Mouse (Mus musculus) hindbrain, embryonic 16.5 days (tissue): ENCODE results near the gene Cd3eap. TPM values are rescaled to one million over a fixed set of nuclear protein-coding genes. Genes with fewer than 3 reads are reported as not detected.

Experiments used
- ATAC-seq: fragments of 200-750 bp; cut with Nextera tagmentation; 2 replicates; pipeline ENCODE4 v1.8.0; 2017; ENCODE audit warnings: moderate TSS enrichment, moderate library complexity
- H3K27ac ChIP-seq: fragments of 300-500 bp; sonication (generic); 2 replicates; pipeline ENCODE4 v1.5.1; 2014; ENCODE audit warnings: low read depth, mild to moderate bottlenecking, control low read depth, low read length, moderate library complexity
- H3K27me3 ChIP-seq: fragments of 300-500 bp; sonication (generic); replicated peaks from 2 replicates; pipeline ENCODE4 v1.6.1; 2014; ENCODE audit warnings: low read length; ENCODE audit not compliant: control insufficient read depth, insufficient read depth
- H3K36me3 ChIP-seq: fragments of 300-500 bp; sonication (generic); 2 replicates; pipeline ENCODE4 v1.6.1; 2014; ENCODE audit warnings: mild to moderate bottlenecking, low read length, moderate library complexity, mixed read lengths; ENCODE audit not compliant: control insufficient read depth, insufficient read depth
- H3K4me1 ChIP-seq: fragments of 300-500 bp; sonication (generic); 2 replicates; pipeline ENCODE4 v1.6.1; 2014; ENCODE audit warnings: low read depth, low read length; ENCODE audit not compliant: control insufficient read depth, insufficient read depth
- H3K4me2 ChIP-seq: fragments of 300-500 bp; sonication (generic); 2 replicates; pipeline ENCODE4 v1.6.1; 2014; ENCODE audit warnings: mild to moderate bottlenecking, low read length, control low read depth, moderate library complexity
- H3K4me3 ChIP-seq: fragments of 300-500 bp; sonication (generic); 2 replicates; pipeline ENCODE4 v1.5.1; 2014; ENCODE audit warnings: mild to moderate bottlenecking, low read length, control low read depth, moderate library complexity
- H3K9ac ChIP-seq: fragments of 300-500 bp; sonication (generic); 2 replicates; pipeline ENCODE4 v1.6.1; 2014; ENCODE audit warnings: low read depth, mild to moderate bottlenecking, control low read depth, low read length, moderate library complexity
- H3K9me3 ChIP-seq: fragments of 300-500 bp; sonication (generic); 2 replicates; pipeline ENCODE4 v1.6.1; 2014; ENCODE audit warnings: mild to moderate bottlenecking, low read length, moderate library complexity; ENCODE audit not compliant: control insufficient read depth
- WGBS: fragments of 180-500 bp; shearing (Covaris S2); extraction: QIAGEN DNeasy Blood & Tissue Kit; methylation state at CpG from one replicate; pipeline ENCODE4 v1.1.7; 2014; 5-methylcytosine and 5-hydroxymethylcytosine counted together
- polyA plus RNA-seq: library from polyadenylated mRNA; unstranded; fragments of >200 nt; fragmentation: Nextera tagmentation; extraction: Ambion mirVana; gene quantifications from 2 replicates; pipeline ENCODE4 v1.2.1, GENCODE M21; 2015

The Cd3eap gene
- polyA plus RNA-seq = 23.1 and 23.6 TPM in 2 replicates

DNA sequence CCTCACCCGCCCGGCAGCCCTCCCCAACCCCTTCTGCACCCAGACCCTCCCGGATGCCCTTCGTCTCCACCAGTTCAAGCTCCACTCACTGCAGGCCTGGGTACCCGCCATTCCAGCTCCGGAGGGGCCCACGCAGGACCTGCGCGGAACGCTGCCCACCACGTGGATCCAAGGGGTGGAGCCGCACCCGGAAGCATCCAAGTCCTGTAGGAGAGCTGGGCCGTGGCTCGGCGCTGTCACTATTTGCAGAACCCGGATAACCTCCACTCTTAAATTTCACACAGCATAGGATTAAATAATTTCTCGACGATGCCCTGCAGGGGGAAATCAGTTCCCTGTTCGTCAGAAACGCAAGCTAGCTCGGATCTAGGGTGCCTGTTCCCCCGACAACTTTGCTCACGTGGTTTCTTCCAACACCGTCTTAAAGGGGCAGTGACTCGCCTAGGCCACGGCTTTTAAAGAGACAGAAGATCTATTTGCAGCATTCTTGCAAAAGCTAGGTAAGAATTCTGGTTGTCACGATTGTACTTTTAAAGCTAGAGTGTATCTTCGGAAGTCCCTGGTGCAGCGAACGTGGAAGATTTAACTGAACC lies at the start of gene Cd3eap, which contains the start of gene Ppp1r13l:
Gene Cd3eap, minus strand, starts transcription at position 185 of the 593 bp plus-strand sequence.
Gene Ppp1r13l, plus strand, starts transcription at position 451 of the 593 bp plus-strand sequence.
- under 1% methylated on average over 31 of the region's 31 CpGs for WGBS
- peak within 1 kb of the TSS; percentile 75 for H3K4me3 ChIP-seq

DNA sequence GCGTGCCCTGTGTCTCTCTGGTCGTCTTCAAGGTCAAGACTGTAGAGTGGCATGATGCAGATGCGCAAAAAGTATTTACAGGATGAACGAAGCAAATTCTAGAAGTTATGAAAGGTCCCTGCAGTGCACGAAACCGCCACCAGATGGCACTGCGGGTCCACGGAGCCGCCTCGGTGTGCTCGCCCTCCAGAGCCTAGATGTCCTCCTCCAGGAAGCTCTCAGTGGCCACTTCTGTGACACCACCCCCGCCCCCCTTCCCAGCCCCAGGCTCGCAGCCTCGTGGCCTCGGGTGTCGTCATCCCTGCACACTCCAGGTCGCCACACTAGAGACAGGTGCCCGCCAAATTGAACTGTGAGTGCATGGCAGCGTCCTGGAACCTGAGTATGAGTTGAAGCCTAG lies 46.1 kb upstream of the Cd3eap start:
- H3K27me3 ChIP-seq = peaks cover 37% of the 10 kb centered on the region
- WGBS = 4% methylated on average over 19 of the region's 19 CpGs
- H3K9me3 ChIP-seq = no peaks in the 10 kb centered on the region
- ATAC-seq = peak; percentile 66
- no peak overlapping the region for H3K9ac ChIP-seq
- H3K4me3 ChIP-seq = no peak overlapping the region
- no peaks in the 10 kb centered on the region for H3K36me3 ChIP-seq
- no peak overlapping the region for H3K27ac ChIP-seq
- peak overlapping the region; percentile 40 for H3K4me2 ChIP-seq
- H3K4me1 ChIP-seq = peaks cover 9% of the 10 kb centered on the region

More for the DNA sequence above, at the start of gene Cd3eap, which contains the start of gene Ppp1r13l:
- Histone ChIP-seq H3K9ac (peak within 1 kb of the TSS; percentile 70), H3K27me3 (0 out of 2 replicates have a peak, but pooled peaks cover 2% of the 10 kb centered on the region), H3K4me2 (peak within 1 kb of the TSS; percentile 99), H3K4me1 (peaks cover 20% of the 10 kb centered on the region), H3K9me3 (no peaks in the 10 kb centered on the region), H3K36me3 (peaks cover 11% of the 10 kb centered on the region; the same call in 1 of the 2 replicates), H3K27ac (peak within 1 kb of the TSS; percentile 75)
- ATAC-seq = peak; percentile 87

DNA sequence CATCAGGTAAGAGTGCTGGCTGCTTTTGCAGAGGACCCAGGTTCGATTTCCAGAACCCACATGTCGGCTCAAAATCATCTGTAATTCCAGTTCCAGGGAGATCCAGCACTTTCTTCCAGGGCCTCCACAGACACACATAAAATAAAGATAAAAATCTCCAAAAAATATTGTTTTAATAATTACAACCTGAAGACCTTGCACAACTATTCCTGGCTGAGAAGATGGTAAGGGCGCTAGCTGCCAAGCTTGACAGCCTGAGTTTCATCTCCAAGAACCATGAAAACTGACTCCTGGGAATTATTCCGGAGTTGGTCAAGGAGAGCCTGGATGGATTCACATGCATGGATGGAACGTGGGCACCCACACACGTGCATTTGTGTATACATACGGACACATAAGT lies 45.2 kb upstream of the Cd3eap start, which contains the start of gene Ckm:
Gene Ckm, plus strand, starts transcription at position 301 of the 400 bp plus-strand sequence.
- peak within 1 kb of the TSS; percentile 55 for H3K4me3 ChIP-seq
- H3K4me1 ChIP-seq = peaks cover 12% of the 10 kb centered on the region
- H3K4me2 ChIP-seq = peak within 1 kb of the TSS; percentile 95
- peak within 1 kb of the TSS; percentile 66 for H3K9ac ChIP-seq
- no peak for ATAC-seq
- peaks cover 37% of the 10 kb centered on the region for H3K27me3 ChIP-seq
- H3K9me3 ChIP-seq = no peaks in the 10 kb centered on the region
- H3K36me3 ChIP-seq = no peaks in the 10 kb centered on the region
- no peak within 1 kb of the TSS for H3K27ac ChIP-seq
- 48% methylated on average over 7 of the region's 7 CpGs for WGBS

DNA sequence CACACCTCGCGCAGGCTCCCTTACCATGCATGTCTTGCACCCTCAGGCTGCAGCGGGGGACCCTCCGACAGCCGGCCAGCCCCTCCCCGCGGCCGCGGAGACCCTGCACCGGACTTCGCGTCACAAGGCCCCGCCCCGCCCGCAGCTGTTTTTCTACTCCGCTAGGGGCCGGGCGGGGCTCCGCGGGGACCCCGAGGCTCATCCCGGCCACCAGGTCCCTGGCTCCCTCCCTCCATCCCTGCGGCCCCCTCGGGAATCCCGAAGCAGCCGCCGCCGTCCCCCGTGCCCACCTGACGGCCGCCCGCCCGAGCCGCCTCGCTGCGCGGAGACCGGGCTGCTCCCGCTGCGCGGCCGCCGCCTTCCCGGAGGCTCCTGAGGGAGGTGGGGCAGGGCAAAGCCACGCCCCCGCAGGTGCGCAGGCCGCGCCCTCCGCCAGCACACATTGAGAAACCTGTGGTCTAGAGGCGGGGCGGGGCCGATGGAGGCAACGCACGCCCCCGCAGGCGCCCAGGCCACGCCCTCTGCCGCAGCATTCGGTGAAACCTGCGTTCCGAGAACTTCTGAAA lies 44.5 kb upstream of the Cd3eap start, which contains the start of gene Klc3:
Gene Klc3, minus strand, starts transcription at position 374 of the 566 bp plus-strand sequence.
- ATAC-seq = 0 out of 2 replicates have a peak, but pooled peaks have one; percentile 27
- Histone ChIP-seq H3K4me1 (peaks cover 14% of the 10 kb centered on the region), H3K9ac (peak within 1 kb of the TSS; percentile 66), H3K4me2 (peak within 1 kb of the TSS; percentile 95), H3K36me3 (no peaks in the 10 kb centered on the region), H3K9me3 (no peaks in the 10 kb centered on the region), H3K4me3 (peak within 1 kb of the TSS; percentile 55), H3K27me3 (peaks cover 40% of the 10 kb centered on the region), H3K27ac (no peak within 1 kb of the TSS)
- 1% methylated on average over 61 of the region's 62 CpGs for WGBS

DNA sequence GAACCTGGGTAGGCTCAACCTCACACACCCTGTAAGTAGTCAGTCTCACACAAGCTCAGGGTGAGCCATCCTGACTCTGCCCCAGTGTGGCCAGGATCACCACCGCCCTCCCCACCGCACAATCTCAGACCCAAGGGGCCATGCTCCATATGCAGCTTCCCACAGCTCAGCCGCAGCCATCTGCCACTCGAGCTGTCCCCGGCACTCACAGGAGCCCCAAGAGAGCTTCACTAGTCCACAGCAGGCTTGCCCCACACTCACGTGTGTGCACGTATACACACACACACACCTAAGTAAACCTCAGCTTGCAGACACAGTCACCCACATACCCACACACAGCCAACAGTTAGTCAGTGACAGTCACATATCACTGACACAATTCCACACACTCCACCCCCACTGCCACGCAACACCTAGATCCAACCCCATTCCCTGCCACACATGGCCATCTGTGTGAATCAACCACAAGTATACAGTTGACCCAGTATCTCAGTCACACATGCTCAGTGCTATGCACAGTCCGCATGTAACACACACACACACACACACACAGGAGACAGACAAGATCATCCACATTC lies 43.3 kb upstream of the Cd3eap start:
- Histone ChIP-seq H3K27me3 (peaks cover 40% of the 10 kb centered on the region), H3K4me3 (no peak overlapping the region), H3K4me2 (no peak overlapping the region), H3K36me3 (no peaks in the 10 kb centered on the region), H3K9ac (no peak overlapping the region), H3K4me1 (peaks cover 14% of the 10 kb centered on the region), H3K9me3 (no peaks in the 10 kb centered on the region), H3K27ac (no peak overlapping the region)
- 58% methylated on average over 9 of the region's 9 CpGs for WGBS
- no peak for ATAC-seq

DNA sequence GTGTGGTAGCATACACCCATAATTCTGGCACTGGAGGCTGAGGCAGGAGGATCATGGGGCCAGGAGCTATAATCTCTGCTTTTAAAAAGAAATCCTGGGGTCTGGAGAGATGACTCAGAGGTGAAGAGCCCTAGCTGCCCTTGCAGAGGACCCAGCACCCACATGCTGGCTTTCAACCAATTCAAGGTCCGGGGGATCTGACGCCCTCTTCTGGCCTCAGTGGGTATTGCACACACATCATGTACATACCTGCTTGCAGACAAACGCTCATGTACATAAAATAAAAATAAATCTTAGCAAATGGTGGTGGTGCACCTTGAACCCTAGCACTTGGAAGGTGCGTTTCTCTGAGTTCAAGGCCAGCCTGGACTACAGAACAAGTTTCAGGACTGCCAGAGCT lies 41.7 kb upstream of the Cd3eap start:
- H3K4me1 ChIP-seq = peaks cover 14% of the 10 kb centered on the region
- H3K9me3 ChIP-seq = no peaks in the 10 kb centered on the region
- no peaks in the 10 kb centered on the region for H3K36me3 ChIP-seq
- H3K9ac ChIP-seq = no peak overlapping the region
- no peak for ATAC-seq
- no peak overlapping the region for H3K4me3 ChIP-seq
- H3K4me2 ChIP-seq = no peak overlapping the region
- 82% methylated on average over 4 of the region's 4 CpGs for WGBS
- H3K27ac ChIP-seq = no peak overlapping the region
- H3K27me3 ChIP-seq = peaks cover 38% of the 10 kb centered on the region

DNA sequence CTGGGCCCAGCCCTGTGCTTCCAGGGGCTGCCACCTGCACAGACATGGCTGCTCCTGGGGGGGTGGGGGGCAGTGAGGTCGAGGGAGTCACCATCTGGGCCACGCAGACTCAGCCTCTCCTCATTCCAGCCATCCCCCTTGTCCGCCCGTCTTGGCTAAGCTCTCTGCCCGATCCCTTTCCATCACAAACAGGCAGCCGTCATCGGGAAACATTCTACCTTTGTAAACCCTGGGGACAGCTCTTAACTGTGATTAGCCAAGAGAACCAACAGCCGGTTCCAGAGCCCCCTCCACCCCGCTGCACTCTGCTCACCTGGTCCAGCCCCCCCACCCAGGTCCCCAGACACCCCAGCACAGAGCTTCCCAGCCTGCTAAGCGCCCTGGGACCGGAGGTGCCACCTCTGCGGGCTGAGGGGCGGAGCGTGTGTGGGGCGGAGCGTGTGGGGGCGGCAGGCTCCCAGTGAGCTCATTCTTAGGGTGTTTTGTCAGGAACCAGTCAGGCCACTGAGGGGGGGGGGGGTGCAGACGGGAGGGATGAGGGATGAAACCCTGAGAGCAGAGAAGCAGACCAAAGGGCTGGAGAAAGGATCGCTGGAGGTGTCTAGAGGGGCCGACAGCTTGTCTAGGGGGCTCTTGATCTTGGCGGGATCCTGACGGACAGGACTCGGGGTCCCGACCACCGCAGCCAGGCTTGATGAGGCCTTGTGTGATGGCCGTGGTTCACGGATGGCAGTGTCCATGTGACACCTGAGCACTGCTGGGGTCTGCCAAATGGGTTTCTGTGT lies 40.4 kb upstream of the Cd3eap start:
- no peak for ATAC-seq
- Histone ChIP-seq H3K9ac (no peak overlapping the region), H3K27me3 (peaks cover 31% of the 10 kb centered on the region), H3K9me3 (no peaks in the 10 kb centered on the region), H3K4me1 (peaks cover 14% of the 10 kb centered on the region), H3K36me3 (peaks cover 8% of the 10 kb centered on the region), H3K4me2 (peak overlapping the region; percentile 51), H3K27ac (no peak overlapping the region), H3K4me3 (peak overlapping the region; percentile 15)
- WGBS = 3% methylated on average over 26 of the region's 27 CpGs

DNA sequence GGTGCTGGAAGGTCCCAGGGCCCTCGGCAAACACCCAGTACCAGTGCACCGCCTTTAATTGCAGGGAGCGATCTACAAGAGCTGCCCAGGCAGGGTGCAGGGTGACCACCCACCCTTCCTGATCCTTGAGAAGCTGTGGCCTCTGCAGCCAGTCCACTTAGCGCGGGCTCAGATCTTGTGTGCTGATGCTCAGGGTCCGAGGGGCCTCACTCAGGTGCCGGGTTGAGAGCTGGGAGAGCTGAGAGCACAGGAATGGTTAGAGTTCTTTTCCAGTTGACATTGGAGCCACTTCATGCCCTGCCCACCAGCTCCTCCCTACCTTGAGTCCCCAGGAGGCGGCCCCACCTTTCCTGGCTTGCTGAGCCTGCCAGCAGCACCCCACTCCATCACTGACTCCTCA lies 35.2 kb upstream of the Cd3eap start:
- peaks cover 4% of the 10 kb centered on the region for H3K27me3 ChIP-seq
- 91% methylated on average over 8 of the region's 8 CpGs for WGBS

More for the DNA sequence above, 35.2 kb upstream of the Cd3eap start:
- Histone ChIP-seq H3K9ac (no peak overlapping the region), H3K4me2 (no peak overlapping the region), H3K4me1 (peaks cover 1% of the 10 kb centered on the region; the same call in 1 of the 2 replicates), H3K4me3 (no peak overlapping the region), H3K36me3 (peaks cover 46% of the 10 kb centered on the region), H3K27ac (no peak overlapping the region), H3K9me3 (no peaks in the 10 kb centered on the region)
- ATAC-seq = no peak
